Mouse (Mus musculus): ENCODE measurements around the gene Gm26558.

Gene Gm26558

DNA sequence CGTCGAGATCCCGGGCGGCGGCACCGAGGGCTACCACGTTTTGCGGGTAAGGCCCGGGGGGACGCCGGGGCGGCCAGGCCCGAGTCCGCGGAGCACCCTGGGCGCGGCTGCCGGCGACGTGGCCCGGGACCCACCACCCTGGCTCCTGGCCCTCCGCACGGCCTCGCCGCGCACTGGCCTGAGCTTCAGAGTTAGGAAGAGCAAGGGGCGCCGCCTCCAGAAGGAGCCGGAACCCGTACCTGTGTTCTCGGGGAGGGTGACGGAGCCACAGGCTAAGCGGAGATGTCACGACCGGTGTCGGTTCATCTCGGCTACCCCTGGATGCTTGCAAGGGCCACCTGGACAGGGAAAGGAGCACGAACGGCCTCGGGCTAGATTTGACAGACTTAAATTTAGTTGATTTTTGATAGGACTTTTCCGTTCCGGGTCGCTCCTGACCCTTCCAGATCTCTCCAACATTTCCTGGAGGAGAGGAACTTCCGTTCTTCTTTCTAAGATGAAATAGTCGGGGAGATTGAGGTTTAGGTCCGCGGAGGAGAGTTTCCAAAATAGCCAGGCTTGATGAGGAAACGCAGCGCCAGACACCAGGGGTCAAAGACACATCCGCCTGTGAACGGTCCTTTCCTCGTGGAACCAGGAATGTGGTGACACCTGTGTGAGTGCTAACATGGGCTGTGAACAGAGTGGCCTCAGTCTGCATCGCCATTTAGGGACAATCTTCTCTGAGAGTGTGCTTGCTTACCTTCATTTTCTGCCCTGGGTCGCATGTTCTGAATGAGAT is at the start of gene Gm26558:
TSS of gene Gm26558 (minus strand) at position 394 of the 781 bp plus-strand sequence.
- peak; percentile 12 to 30 for DNase-seq

GRCm38 (mm10) chr2:70710878-70711277 is 49.0 kb upstream of the Gm26558 start:
- no peak for DNase-seq

GRCm38 (mm10) chr2:70710236-70710635 is 48.3 kb upstream of the Gm26558 start:
- DNase-seq, result no peak

GRCm38 (mm10) chr2:70708986-70709730 is 47.2 kb upstream of the Gm26558 start:
- DNase-seq, result no peak

DNA sequence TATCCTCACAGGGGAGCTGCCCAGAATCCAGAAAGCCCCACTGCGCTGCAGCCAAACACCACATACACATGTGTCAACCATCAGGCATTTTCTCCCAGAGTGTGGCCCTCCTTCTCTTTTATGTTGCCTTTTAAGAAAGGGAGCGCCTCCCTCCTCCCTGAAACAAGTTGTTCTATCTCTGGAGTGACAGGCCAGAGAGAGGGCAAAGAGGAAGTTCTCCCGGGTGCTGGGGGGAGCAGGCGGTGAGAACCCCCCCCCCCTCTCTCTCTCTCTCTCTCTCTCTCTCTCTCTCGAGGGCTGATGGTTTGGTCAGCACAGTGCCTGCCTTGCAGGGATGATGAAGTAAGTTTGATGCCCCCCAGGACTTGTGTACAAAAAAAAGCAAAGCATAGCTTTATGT is 40.5 kb upstream of the Gm26558 start:
- no peak for DNase-seq

DNA sequence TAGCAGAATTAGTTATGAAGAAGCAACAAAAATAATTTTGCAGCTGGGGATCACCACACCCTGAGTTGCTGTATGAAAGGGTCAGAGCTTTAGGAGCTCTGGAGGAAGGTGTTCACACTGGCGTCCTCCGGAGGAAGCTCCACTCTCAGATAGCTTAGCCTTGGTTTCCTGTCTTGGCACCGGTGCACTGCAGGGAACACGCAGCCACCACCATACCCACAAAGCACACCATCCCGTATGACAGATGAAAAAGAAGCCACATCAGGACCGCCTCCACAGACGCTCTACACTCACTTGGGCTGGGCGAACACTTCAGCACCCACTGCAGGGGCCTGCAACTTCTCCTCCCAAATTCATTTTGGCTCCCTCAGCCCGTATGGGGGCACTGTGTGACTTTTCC is 39.7 kb upstream of the Gm26558 start:
- no peak for DNase-seq

DNA sequence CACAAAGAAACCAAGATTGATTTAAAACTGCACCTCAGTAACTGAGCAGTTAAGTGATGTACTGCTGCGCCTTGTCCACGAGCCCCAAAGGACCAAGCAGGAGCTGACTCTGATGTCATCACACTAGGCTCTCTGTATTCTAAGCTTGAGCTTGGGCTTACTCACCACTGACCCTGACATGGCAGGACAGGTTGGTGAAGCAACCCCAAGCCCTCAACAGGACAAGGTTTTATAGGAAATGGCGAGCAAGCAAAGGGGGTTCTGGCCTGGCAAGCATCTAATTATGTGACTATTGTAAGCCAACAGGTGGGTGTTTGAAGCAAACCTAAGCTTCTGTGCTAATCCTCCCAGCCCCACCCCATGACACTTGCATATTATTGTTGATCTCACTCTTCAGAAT is 38.9 kb upstream of the Gm26558 start:
- no peak for DNase-seq

DNA sequence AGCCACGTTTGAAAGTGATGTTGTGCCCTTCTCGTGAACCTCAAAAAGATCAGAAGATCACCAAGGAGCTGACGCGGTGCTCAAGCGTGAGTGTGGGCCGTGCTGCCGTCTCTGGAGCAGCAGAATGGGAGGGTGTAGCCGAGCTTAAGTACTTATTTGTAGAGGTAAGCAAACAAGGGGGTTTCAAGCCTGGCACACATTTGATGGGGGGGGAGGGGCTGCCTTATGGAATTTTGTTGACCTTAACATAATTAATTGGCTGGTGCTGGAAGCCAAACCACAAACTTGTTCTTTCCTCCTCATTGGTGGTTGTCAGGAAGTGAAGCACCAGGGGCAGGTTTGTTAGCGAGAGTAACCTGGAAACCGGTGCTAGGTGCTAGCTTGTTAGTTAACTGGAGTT is 33.8 kb upstream of the Gm26558 start:
- DNase-seq, result peak; percentile 38 to 61

GRCm38 (mm10) chr2:70690195-70690594 is 28.3 kb upstream of the Gm26558 start:
- peak in 1 of 2 experiments; percentile 21 for DNase-seq

DNA sequence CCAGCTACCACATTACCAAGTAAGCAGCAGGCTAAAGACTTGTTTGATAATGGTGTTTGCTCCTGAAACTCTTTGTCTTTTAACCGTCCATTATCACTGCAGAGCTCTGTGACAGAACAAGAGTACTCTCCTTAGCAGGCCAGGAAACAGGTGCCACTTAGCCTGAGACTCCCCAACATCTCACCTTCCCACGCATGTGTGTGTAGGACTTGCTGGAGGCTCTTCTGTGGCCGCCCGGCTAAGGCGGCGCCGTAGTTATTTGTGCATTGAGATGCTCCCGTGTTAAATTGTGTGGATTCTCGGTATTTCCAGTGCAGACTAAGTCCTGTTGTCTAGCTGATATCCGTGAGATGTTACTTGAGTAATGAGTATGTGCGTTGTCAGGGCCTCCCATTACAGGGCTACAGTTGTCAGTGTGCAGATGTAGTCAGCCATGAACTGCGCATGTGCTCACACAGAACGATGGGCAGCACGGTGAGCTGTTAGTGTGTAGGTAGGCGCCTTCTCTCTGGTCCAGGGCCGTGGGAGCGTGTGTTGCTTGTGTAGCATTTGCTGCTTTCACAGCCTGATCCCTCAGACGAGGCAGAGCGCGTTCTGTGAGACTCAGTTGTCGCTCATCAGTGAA is 26.7 kb upstream of the Gm26558 start:
- DNase-seq, result no peak

GRCm38 (mm10) chr2:70682324-70682723 is 20.4 kb upstream of the Gm26558 start:
- no peak for DNase-seq

DNA sequence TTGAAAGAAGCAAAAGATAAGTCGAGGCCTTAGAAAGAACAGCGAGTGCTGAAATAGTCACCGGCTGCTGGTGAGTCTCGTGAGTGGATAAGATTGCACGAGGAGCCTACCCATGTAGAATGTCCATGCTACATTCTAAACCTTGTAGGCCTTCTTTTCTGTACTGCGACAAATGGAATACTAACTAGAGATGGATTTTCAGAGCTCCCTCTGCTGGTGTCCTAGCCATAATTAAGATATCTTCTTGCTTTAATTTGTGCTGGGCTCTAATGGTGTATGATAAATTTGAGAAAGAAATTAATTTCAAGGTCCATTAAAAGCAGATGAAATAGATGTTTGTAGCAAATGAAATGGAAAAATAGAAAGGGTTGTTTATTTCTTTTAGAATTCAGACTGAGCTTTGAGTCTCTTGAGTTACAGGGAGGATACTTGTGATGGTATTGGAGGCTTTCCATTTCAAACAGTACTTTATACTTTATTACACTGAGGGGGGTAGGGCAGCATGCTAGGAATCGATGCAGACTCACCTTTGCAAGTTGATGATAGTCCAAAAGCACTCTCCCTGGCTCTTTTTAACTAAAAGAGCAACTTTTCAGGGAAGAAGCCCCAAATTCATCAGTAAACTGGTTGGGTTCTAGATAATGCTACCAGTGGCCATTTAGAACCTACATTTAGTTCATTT is 11.7 kb upstream of the Gm26558 start:
- DNase-seq, result peak in 1 of 2 experiments; percentile 14

GRCm38 (mm10) chr2:70672476-70672875 is 10.6 kb upstream of the Gm26558 start:
- DNase-seq, result no peak

- no peak for DNase-seq
Measured at GRCm38 (mm10) chr2:70669896-70670295, 8.0 kb upstream of the Gm26558 start.

- no peak for DNase-seq
Measured at GRCm38 (mm10) chr2:70669241-70669640, 7.3 kb upstream of the Gm26558 start.

GRCm38 (mm10) chr2:70667016-70667415 is 5.1 kb upstream of the Gm26558 start:
- DNase-seq, result no peak

DNA sequence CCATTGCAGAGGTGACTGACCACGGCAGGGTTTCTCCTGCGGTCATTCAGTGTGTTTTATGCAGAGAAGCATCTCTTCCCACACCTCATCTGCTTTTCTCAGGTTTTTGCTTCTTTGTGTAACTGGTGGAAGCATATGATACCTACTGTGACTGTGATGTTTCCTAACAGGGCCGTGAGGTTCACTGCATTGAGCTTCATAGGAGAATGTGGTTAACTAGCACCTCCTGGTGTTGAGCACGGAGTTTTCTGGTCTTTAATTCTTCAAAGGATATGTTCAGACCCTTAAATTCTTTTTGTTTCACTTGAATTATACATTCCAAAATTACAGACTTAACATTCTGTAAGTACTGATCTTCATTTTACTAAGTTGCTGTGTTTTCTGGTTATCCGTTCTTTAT is 1.9 kb upstream of the Gm26558 start:
- no peak for DNase-seq

DNA sequence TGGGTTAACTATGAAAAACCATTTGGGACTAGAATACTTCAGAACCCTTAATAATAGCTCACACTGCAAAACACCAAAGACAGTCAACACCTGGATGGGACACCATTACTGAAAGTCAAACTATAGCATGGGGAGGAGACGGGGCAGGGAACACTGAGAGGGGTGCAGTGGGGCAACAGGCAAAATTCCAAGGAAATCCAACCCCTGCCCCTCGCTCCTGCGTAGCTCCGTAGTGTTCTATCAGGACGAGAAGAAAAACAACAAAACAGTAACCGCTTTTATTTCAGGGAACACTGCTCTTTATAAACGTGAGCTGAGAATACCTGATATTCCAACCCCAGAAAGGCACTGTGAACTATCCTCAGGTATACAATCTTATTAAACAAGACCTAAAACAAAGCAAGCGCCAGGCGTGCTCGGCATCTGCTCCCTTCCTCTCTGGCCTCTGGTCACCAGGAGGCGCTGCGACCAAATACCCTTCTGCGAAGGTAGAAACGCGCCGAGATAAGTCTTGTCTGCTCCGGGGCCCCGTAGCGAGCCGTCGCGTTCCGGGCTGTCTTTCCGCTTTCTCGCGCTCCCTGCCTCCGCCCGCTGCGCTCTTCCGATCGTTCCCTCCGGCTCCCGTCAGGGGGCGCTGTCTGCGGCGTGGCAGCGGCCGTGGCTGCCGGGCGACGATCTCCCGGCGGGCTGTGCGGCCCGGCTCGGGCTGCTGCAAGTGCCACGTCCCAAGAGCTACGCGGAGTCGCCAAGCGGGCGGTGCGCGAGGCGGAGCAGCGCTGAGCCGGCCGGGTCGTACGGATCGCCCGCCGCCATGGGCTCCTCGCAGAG is 807 bp downstream of the Gm26558 start, which contains the start of gene Gorasp2:
TSS of gene Gorasp2 (plus strand) at position 690 of the 828 bp plus-strand sequence.
- peak; percentile 95 to 97 for DNase-seq

- no peak for DNase-seq
Measured at GRCm38 (mm10) chr2:70657083-70657482, 4.8 kb downstream of the Gm26558 start.

DNA sequence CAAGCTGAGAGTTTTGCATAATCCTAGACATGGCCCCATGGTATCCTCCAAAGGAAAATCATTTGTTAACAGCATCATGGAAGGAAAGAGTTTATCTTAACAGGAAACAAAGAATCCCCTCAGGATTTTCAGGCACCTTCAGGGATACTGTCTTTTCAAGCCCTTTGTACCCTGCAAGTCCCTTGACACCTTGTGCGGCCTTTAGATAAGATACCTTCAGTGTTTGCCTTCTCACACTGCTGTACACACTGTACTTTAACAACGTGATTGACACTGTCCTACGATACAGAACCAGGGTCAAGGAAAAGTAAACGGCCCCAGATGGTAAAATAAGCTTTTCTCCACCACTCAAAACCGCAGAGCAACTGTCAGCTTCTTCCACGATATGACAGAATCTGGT is 10.1 kb downstream of the Gm26558 start:
- no peak for DNase-seq

GRCm38 (mm10) chr2:70649471-70649870 is 12.4 kb downstream of the Gm26558 start:
- DNase-seq, result no peak

- DNase-seq, result no peak
Measured at GRCm38 (mm10) chr2:70648271-70648670, 13.6 kb downstream of the Gm26558 start.
